Mouse (Mus musculus): ENCODE measurements around the gene Mmp28.

- no peak for TF ChIP-seq CTCF (IDR thresholded peaks at IDR 0.05)
- TF ChIP-seq POLR2A (IDR thresholded peaks at IDR 0.05; ENCODE audit: insufficient read depth, low read depth, low read length) = no peak
Observed at GRCm38 (mm10) chr11:83457257-83457656, 5.6 kb downstream of the Mmp28 start.
